Mouse (Mus musculus) testis, adult 2 months (tissue): ENCODE measurements at regions not wholly inside any gene's neighbourhood (a gene's known extent, or its start where the extent isn't known, plus 50 kb on each side); places are given as distances from the start of the nearest gene placed in this dataset.

Source experiments
- H3K27ac ChIP-seq: fragments of 200-500 bp; 2 replicates; pipeline ENCODE4 v1.5.1; 2012; ENCODE audit warnings: low read depth, low read length; ENCODE audit not compliant: control insufficient read depth, insufficient read depth
- H3K27me3 ChIP-seq: fragments of 200-500 bp; 2 replicates; pipeline ENCODE4 v1.6.1; 2012; ENCODE audit warnings: mild to moderate bottlenecking, low read length, moderate library complexity; ENCODE audit not compliant: control insufficient read depth, insufficient read depth
- H3K36me3 ChIP-seq: fragments of 200-500 bp; 2 replicates; pipeline ENCODE4 v1.6.1; 2012; ENCODE audit warnings: mild to moderate bottlenecking, low read length; ENCODE audit not compliant: control insufficient read depth, insufficient read depth
- H3K4me1 ChIP-seq: fragments of 200-500 bp; 2 replicates; pipeline ENCODE4 v1.6.1; 2012; ENCODE audit warnings: low read length; ENCODE audit not compliant: control insufficient read depth, insufficient read depth
- H3K4me3 ChIP-seq: fragments of 200-500 bp; 2 replicates; pipeline ENCODE4 v1.5.1; 2012; ENCODE audit warnings: low read depth, mild to moderate bottlenecking, low read length, moderate library complexity, mixed read lengths; ENCODE audit not compliant: control insufficient read depth
- CTCF ChIP-seq: fragments of 200-500 bp; IDR thresholded peaks from 2 replicates; pipeline ENCODE4 v1.5.1; 2012; ENCODE audit warnings: low read depth, mild to moderate bottlenecking, inconsistent platforms, low read length, moderate library complexity; ENCODE audit not compliant: control insufficient read depth, insufficient read depth, insufficient replicate concordance
- POLR2A ChIP-seq: fragments of 200-500 bp; IDR thresholded peaks from 2 replicates; pipeline ENCODE4 v1.6.1; 2012; ENCODE audit warnings: low read depth, mild to moderate bottlenecking, inconsistent platforms, low read length, moderate library complexity; ENCODE audit not compliant: control insufficient read depth

DNA sequence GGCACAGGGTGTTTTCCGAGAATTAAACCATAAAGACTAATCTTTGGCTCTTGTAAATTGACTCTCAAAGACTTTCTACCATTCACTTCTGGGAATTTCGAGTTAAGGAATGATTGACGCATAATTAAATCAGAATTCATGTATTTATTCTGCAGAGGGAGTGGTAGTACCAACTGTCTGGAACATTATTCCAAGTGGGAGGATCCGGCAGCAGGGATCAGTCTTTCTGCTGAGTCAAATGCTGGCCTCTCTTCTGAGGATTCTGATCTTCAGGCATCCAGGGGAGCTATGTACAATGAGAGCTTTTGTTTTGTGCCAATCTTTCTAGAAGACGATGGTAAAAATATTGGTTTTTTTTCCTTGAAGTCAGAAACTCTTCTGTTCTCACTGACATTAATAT is 257.4 kb downstream of the Ikzf2 start:
- H3K4me1 ChIP-seq: no peaks in the 10 kb centered on the region
- no peaks in the 10 kb centered on the region for H3K36me3 ChIP-seq
- no peak overlapping the region for H3K4me3 ChIP-seq
- TF ChIP-seq CTCF: no peak
- no peak for TF ChIP-seq POLR2A
- H3K27me3 ChIP-seq: no peaks in the 10 kb centered on the region
- H3K27ac ChIP-seq: no peak overlapping the region

DNA sequence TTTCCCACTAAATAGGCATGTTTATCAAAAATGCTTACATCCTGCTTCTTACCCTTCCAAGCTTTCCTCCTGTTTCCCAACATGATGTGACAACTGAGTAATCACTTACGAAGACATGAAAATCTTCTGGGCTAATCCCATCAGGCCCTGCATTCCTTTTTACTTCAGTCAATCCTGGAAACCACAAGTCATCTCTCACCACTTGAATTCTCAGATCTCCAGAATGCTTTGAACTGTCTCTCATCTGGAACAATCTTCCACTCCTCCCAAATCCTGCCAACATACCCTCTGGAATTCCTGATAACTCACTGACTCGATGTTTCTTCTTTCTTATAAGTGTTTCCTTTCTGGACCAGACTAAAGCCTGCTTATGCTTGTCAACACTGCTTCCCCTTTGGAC is 289.4 kb downstream of the Ikzf2 start:
- TF ChIP-seq CTCF (no peak), POLR2A (no peak)
- no peaks in the 10 kb centered on the region for H3K27me3 ChIP-seq
- H3K36me3 ChIP-seq: no peaks in the 10 kb centered on the region
- H3K4me1 ChIP-seq: no peaks in the 10 kb centered on the region
- H3K27ac ChIP-seq: no peak overlapping the region
- no peak overlapping the region for H3K4me3 ChIP-seq

DNA sequence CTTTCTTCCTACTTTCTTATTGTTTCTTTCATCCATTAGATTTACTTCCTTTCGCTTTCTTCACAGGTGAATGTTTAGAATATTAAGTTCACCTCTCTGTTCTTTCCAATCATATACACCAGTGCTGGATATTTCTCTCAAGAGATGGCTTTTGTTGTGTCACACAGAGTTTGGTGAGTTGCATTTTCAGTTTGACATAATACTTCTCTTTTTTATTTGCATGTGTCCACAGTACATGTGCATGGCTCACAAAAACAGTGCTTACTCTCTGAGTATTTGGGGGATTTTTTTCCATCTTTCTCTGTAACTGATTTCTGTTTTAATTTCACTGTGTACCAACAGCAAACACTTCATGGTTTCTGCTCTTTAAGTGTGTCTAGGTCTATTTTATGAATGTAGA is 274.5 kb upstream of the Erbb4 start:
- Histone ChIP-seq H3K27ac (no peak overlapping the region), H3K4me3 (no peak overlapping the region), H3K27me3 (no peaks in the 10 kb centered on the region), H3K4me1 (peaks cover 8% of the 10 kb centered on the region), H3K36me3 (no peaks in the 10 kb centered on the region)
- TF ChIP-seq POLR2A (no peak), CTCF (no peak)

DNA sequence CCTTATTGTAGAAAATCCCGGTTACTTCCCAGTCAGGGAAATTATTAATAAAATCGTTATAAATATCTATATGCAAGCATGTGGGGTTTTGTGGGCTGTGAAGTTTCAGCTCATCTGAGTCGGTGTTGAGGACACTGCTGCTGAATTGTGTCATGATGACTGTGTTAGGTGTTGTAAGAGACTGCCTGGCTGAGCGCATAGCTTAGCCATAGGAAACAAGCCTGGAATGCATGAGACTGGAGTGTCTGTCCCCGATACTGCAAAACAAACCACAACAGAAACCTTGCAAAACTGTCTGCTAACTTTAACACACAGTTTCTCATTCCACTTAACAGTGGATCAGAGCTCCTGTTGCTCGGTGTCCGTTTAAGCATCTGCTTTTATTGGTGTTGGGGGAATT is 271.9 kb upstream of the Erbb4 start:
- no peak for TF ChIP-seq CTCF
- TF ChIP-seq POLR2A: no peak
- no peaks in the 10 kb centered on the region for H3K36me3 ChIP-seq
- H3K27ac ChIP-seq: no peak overlapping the region
- H3K4me3 ChIP-seq: no peak overlapping the region
- H3K27me3 ChIP-seq: no peaks in the 10 kb centered on the region
- peaks cover 12% of the 10 kb centered on the region for H3K4me1 ChIP-seq

DNA sequence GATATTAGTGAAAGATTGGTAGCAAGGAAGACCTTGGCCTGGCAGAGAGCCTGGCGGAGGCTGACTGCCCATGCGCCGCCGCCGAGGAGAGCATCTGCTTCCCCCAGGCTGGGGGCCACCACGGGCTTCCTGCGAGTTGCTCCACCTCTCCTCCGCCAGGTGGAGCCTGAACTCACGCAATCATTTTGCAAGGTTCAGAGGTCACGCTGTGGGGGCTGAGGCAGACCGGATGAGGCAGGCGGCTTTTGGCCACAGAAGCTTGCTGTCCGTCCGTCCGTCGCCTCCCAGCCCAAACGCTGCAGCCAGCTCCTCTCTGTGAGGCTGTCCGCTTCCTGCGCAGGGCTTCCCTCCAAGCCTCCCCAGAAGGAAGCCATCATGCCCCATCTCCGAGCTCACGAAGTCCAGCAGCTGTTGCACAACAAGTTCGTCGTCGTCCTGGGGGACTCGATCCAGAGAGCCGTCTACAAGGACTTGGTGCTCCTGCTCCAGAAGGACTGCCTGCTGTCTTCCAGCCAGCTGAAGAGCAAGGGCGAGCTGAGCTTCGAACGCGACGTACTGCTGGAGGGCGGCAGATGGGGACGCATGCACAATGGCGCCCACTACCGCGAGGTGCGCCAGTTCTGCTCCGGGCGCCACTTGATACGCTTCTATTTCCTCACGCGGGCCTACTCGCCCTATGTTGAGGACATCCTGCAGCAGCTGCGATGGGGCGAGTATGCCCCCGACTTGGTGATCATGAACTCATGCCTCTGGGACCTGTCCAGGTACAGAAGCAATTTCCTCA is 269.3 kb upstream of the Erbb4 start:
- Histone ChIP-seq H3K4me3 (peak overlapping the region; percentile 78), H3K4me1 (peaks cover 12% of the 10 kb centered on the region), H3K36me3 (no peaks in the 10 kb centered on the region), H3K27me3 (no peaks in the 10 kb centered on the region), H3K27ac (peak overlapping the region; percentile 63)
- TF ChIP-seq POLR2A: no peak
- TF ChIP-seq CTCF: no peak

DNA sequence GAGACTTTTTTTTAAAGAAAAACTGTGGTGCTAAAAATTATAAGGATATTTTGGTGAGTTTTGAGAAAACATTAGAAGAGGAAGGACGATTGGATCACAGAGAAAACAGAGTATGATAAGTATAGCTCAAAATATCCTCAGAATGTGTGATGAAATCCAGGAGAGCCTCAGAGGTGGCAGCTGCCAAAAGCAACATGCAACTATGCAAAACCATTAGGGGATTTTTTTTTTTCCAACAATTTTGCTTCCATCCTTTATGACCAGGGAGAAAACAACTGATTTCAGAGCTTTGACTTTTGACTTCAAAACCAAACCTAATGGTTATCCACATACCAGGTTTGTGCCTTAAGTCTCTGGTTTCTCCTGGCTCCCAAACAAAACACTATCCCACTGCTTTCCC is 267.4 kb upstream of the Erbb4 start:
- TF ChIP-seq CTCF: no peak
- no peak for TF ChIP-seq POLR2A
- Histone ChIP-seq H3K4me1 (peaks cover 12% of the 10 kb centered on the region), H3K36me3 (no peaks in the 10 kb centered on the region), H3K27me3 (no peaks in the 10 kb centered on the region), H3K27ac (no peak overlapping the region), H3K4me3 (no peak overlapping the region)

DNA sequence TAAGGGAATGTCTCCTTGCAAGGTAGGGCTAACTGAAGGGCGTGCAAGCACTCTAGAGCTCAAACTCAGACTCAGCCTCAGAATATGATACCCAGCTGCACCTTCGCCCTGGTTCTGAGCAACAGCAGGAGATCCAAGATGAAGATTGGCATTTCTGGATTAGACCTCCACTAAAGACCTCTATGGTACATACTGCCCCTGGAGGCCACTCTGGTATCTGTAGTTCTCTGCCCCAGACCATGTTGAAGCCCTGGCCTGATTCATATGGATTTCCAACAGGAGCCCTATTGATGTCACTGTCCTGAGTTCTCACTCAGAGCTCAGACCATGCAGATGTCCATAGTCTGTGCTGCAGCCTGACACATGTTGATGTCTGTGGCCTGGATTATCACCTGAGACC is 262.2 kb upstream of the Erbb4 start:
- Histone ChIP-seq H3K4me1 (no peaks in the 10 kb centered on the region), H3K27me3 (no peaks in the 10 kb centered on the region), H3K4me3 (no peak overlapping the region), H3K27ac (no peak overlapping the region), H3K36me3 (no peaks in the 10 kb centered on the region)
- TF ChIP-seq CTCF (no peak), POLR2A (no peak)
